13 mouse cellular contexts compared by ENCODE assay signal in the genomic region with DNA sequence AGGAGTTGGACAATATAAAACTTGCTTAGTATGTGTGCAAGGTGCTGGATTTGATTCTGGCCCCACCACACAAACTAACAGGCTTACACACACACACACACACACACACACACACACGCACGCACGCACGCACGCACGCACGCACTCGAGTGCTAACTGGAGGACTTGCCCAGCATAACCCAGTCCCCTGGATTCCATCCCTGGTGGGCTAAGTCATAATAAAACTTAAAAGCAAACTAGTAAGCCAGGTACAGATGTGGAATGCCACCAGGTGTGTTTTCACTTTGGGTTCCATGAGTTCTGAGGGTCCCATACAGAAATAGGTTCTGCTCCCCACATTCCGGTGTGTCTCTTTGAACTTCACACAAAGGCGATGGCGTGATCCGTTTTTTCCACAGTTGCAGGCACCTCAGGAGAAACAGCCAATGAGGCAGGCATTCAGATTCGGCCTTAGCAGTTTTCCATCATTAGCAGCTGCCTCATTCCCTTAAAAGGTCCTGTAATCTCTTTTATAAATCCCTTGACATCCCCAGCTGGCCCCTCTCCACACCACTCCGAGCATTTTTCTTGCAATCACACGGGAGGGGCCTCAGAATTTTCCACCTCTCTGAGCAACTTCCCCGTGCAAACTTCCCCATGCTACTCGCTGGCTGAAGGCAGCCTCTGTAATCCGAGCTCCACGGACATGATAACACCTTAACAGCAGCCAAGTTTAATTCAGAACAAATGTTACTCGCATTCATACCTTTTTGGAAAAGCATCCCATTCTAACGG. TPM values are rescaled to one million over a fixed set of nuclear protein-coding genes. Genes with fewer than 3 reads are reported as not detected.
DNase-seq lines count a peak whose midpoint lies in the region; ATAC-seq and TF ChIP-seq lines count a peak whose summit lies in the region.
"Had no signal": no experiment of that assay in that cellular context is flagged by ENCODE, and none has a peak within 500 bp of the region (broad histone marks: within the 10 kb centered on the region; RNA-seq: fewer than 3 reads in every experiment).

No protein-coding gene starts in this region.

- H3K4me3 ChIP-seq in intestine, embryonic 15.5 days (replicated peaks), result no peak overlapping the region
- H3K4me3 ChIP-seq in intestine, postnatal 0 days (ENCODE audit: low read depth, low read length), result no peak overlapping the region
- H3K4me3 ChIP-seq in MEL (ENCODE audit: control insufficient read depth in 1 of 2, insufficient read depth in 1 of 2, low read depth in 2 of 2, low read length in 2 of 2), result no peak overlapping the region
- H3K4me3 ChIP-seq in limb, embryonic 10.5 days, result no peak overlapping the region
- H3K4me3 ChIP-seq: midbrain, embryonic 15.5 days had no signal

- TF ChIP-seq EP300 in MEL (IDR thresholded peaks at IDR 0.05; ENCODE audit: low read depth in 1 of 2, low read length in 2 of 2), result peak in 1 of 2 experiments; percentile 50; a peak in 1 of 4 replicates

- no peaks in the 10 kb centered on the region for H3K36me3 ChIP-seq in intestine, embryonic 15.5 days
- H3K36me3 ChIP-seq in intestine, postnatal 0 days (ENCODE audit: control insufficient read depth, insufficient read depth), result no peaks in the 10 kb centered on the region
- H3K36me3 ChIP-seq in MEL (ENCODE audit: control insufficient read depth in 1 of 2, insufficient read depth in 2 of 2, low read length in 2 of 2), result peaks cover 0 to 28% of the 10 kb centered on the region in 2 experiments; a peak in 2 of 4 replicates
- H3K36me3 ChIP-seq in limb, embryonic 10.5 days, result no peaks in the 10 kb centered on the region
- H3K36me3 ChIP-seq: midbrain, embryonic 15.5 days had no signal

- no peak for TF ChIP-seq RAD21 in MEL (IDR thresholded peaks at IDR 0.05; ENCODE audit: low read depth, low read length)

- H3K4me2 ChIP-seq in intestine, embryonic 15.5 days (replicated peaks), result no peak overlapping the region
- H3K4me2 ChIP-seq in intestine, postnatal 0 days (replicated peaks; ENCODE audit: low read depth), result no peak overlapping the region
- H3K4me2 ChIP-seq: midbrain, embryonic 15.5 days had no signal

- no peak for TF ChIP-seq POLR2A in MEL (IDR thresholded peaks at IDR 0.05; ENCODE audit: control insufficient read depth in 1 of 2, insufficient read depth in 1 of 2, low read depth in 1 of 2, low read length in 2 of 2, poor library complexity in 1 of 2)

- no peak overlapping the region for H3K27ac ChIP-seq in intestine, embryonic 15.5 days
- no peak overlapping the region for H3K27ac ChIP-seq in intestine, postnatal 0 days (ENCODE audit: low read depth, low read length)
- no peak overlapping the region for H3K27ac ChIP-seq in MEL (ENCODE audit: control insufficient read depth, low read depth, low read length)
- H3K27ac ChIP-seq in limb, embryonic 10.5 days, result peak overlapping the region; percentile 56
- H3K27ac ChIP-seq: midbrain, embryonic 15.5 days had no signal

- DNase-seq in MEL (ENCODE audit: low read depth, low spot score), result peak; percentile 66
- DNase-seq in NIH3T3 (ENCODE audit: low read depth), result peak; percentile 39
- peak; percentile 33 for DNase-seq in limb, embryonic 10.5 days (ENCODE audit: low spot score)
- DNase-seq in spleen, postnatal 36 days (ENCODE audit: low spot score in 2 of 2), result no peak
- no peak for DNase-seq in ovary, adult 18-20 months (ENCODE audit: low spot score)
- DNase-seq: cerebellum, adult 2 months; layer of hippocampus, adult 9-11 months; right cerebral cortex, postnatal 25 days; thymus, postnatal 25 days had no signal

- H3K9me3 ChIP-seq in intestine, embryonic 15.5 days, result no peaks in the 10 kb centered on the region
- no peaks in the 10 kb centered on the region for H3K9me3 ChIP-seq in intestine, postnatal 0 days (ENCODE audit: control insufficient read depth)
- H3K9me3 ChIP-seq in MEL (replicated peaks; ENCODE audit: insufficient read depth, low read length), result no peaks in the 10 kb centered on the region
- no peaks in the 10 kb centered on the region for H3K9me3 ChIP-seq in limb, embryonic 10.5 days (replicated peaks)
- H3K9me3 ChIP-seq: midbrain, embryonic 15.5 days had no signal

- H3K27me3 ChIP-seq in intestine, embryonic 15.5 days (replicated peaks), result no peaks in the 10 kb centered on the region
- H3K27me3 ChIP-seq in intestine, postnatal 0 days (replicated peaks; ENCODE audit: control insufficient read depth, insufficient read depth, low read length), result no peaks in the 10 kb centered on the region
- H3K27me3 ChIP-seq in MEL (ENCODE audit: control insufficient read depth in 1 of 2, insufficient read depth in 2 of 2, low read length in 2 of 2), result no peaks in the 10 kb centered on the region
- no peaks in the 10 kb centered on the region for H3K27me3 ChIP-seq in limb, embryonic 10.5 days (ENCODE audit: low read depth, poor library complexity, severe bottlenecking)
- H3K27me3 ChIP-seq: midbrain, embryonic 15.5 days; Patski had no signal

- no peaks in the 10 kb centered on the region for H3K4me1 ChIP-seq in intestine, embryonic 15.5 days (replicated peaks)
- no peaks in the 10 kb centered on the region for H3K4me1 ChIP-seq in intestine, postnatal 0 days (replicated peaks; ENCODE audit: control insufficient read depth, insufficient read depth, low read length)
- peaks cover 10 to 22% of the 10 kb centered on the region in 2 experiments for H3K4me1 ChIP-seq in MEL (ENCODE audit: control insufficient read depth in 1 of 2, insufficient read depth in 2 of 2, low read length in 2 of 2)
- peaks cover 10% of the 10 kb centered on the region for H3K4me1 ChIP-seq in limb, embryonic 10.5 days
- H3K4me1 ChIP-seq: midbrain, embryonic 15.5 days had no signal

- TF ChIP-seq CTCF in intestine, postnatal 0 days (IDR thresholded peaks at IDR 0.05; ENCODE audit: low read depth), result no peak
- no peak for TF ChIP-seq CTCF in MEL (IDR thresholded peaks at IDR 0.05 in 2 of 3, conservative IDR thresholded peaks at IDR 0.05 in 1 of 3; ENCODE audit: control insufficient read depth in 1 of 3, insufficient read depth in 1 of 3, low read depth in 2 of 3, low read length in 3 of 3, poor library complexity in 1 of 3, severe bottlenecking in 1 of 3)

- no peaks in the 10 kb centered on the region for H3K79me2 ChIP-seq in MEL (ENCODE audit: control insufficient read depth, insufficient read depth, low read length, poor library complexity)

- 55% methylated on average over 21 of the region's 21 CpGs for WGBS in intestine, embryonic 15.5 days
- whole genome bisulfite sequencing in intestine, postnatal 0 days, result 70% methylated on average over 21 of the region's 21 CpGs
- 56% methylated on average over 21 of the region's 21 CpGs for WGBS in limb, embryonic 10.5 days

- ATAC-seq in intestine, embryonic 15.5 days, result peak; percentile 34; the same call in 1 of the 2 replicates
- no peak for ATAC-seq in intestine, postnatal 0 days
- ATAC-seq: midbrain, embryonic 15.5 days; Patski had no signal

- no peak overlapping the region for H3K9ac ChIP-seq in intestine, embryonic 15.5 days
- H3K9ac ChIP-seq in intestine, postnatal 0 days (ENCODE audit: low read depth, low read length), result no peak overlapping the region
- no peak overlapping the region for H3K9ac ChIP-seq in MEL (ENCODE audit: control insufficient read depth, low read depth, low read length, poor library complexity, severe bottlenecking)
- H3K9ac ChIP-seq: midbrain, embryonic 15.5 days had no signal

TF ChIP-seq in MEL, 35 proteins besides CTCF, POLR2A, EP300 and RAD21:
- TF ChIP-seq GATA1 (IDR thresholded peaks at IDR 0.05; ENCODE audit: low read depth, low read length) (peak; percentile 26; the same call in 1 of the 2 replicates), ETS1 (IDR thresholded peaks at IDR 0.05; ENCODE audit: low read depth, low read length) (peak; percentile 13; the same call in 1 of the 2 replicates), SMC3 (IDR thresholded peaks at IDR 0.05; ENCODE audit: low read depth, low read length) (no peak)

RNA-seq across cellular contexts. Expression of gene Nos1ap, which starts 15.8 kb away (rescaled TPM):
- polyA plus RNA-seq in intestine, embryonic 15.5 days (2015; fragmentation: Nextera tagmentation; extraction: Ambion mirVana), result 11.1 and 11.7 TPM in 2 replicates
- 3.8 and 4.4 TPM in 2 replicates for polyA plus RNA-seq in intestine, postnatal 0 days (2015; fragmentation: Nextera tagmentation; extraction: Ambion mirVana)
- total RNA-seq in MEL (2012; rRNA removed), result 0.56 and 0.62 TPM in 2 replicates
- polyA plus RNA-seq in MEL (2012; ENCODE audit: insufficient read depth in 1 of 2, insufficient read length in 2 of 2, low read depth in 1 of 2, low replicate concordance in 2 of 2, missing spikeins in 1 of 2), result 1 to 10 TPM in 1 of 2 experiments, not detected in 1; 2.4 TPM
- polyA plus RNA-seq in limb, embryonic 10.5 days (2016; fragmentation: Nextera tagmentation; extraction: Ambion mirVana), result 5.1 and 5.6 TPM in 2 replicates

RNA-seq across cellular contexts. Expression of gene Olfml2b, which starts 38.9 kb away (rescaled TPM):
- 19.8 and 20.4 TPM in 2 replicates for polyA plus RNA-seq in intestine, embryonic 15.5 days (2015; fragmentation: Nextera tagmentation; extraction: Ambion mirVana)
- 14.5 and 19.5 TPM in 2 replicates for polyA plus RNA-seq in intestine, postnatal 0 days (2015; fragmentation: Nextera tagmentation; extraction: Ambion mirVana)
- not detected in 2 replicates for total RNA-seq in MEL (2012; rRNA removed)
- not detected for polyA plus RNA-seq in MEL (2012; ENCODE audit: insufficient read depth in 1 of 2, insufficient read length in 2 of 2, low read depth in 1 of 2, low replicate concordance in 2 of 2, missing spikeins in 1 of 2)
- 5.3 and 8.1 TPM in 2 replicates for polyA plus RNA-seq in limb, embryonic 10.5 days (2016; fragmentation: Nextera tagmentation; extraction: Ambion mirVana)

Comparison
In these comparisons a context has a peak if more than half of its experiments do, and no peak if none do; other contexts are left out.
1. DNase-seq: peak in MEL (single experiment), NIH3T3 (single experiment) and limb, embryonic 10.5 days (single experiment); none in spleen, postnatal 36 days (0 of 2) and ovary, adult 18-20 months (single experiment).